Mouse (Mus musculus) bone marrow macrophage, adult 2 months (primary cell): ENCODE measurements around the gene Zfp683. TPM values are rescaled to one million over a fixed set of nuclear protein-coding genes. Genes with fewer than 3 reads are reported as not detected.

Experiments
- H3K27ac ChIP-seq: 2 replicates; pipeline ENCODE4 v1.5.1; 2012; ENCODE audit warnings: low read depth, low read length; ENCODE audit not compliant: insufficient read depth
- H3K4me1 ChIP-seq: 2 replicates; pipeline ENCODE4 v1.6.1; 2012; ENCODE audit warnings: low read length; ENCODE audit not compliant: control insufficient read depth, insufficient read depth
- H3K4me3 ChIP-seq: 2 replicates; pipeline ENCODE4 v1.5.1; 2012; ENCODE audit warnings: mild to moderate bottlenecking, low read length, moderate library complexity; ENCODE audit not compliant: insufficient read depth
- CTCF ChIP-seq: IDR thresholded peaks from 2 replicates; pipeline ENCODE4 v1.5.1; 2012; ENCODE audit warnings: low read depth, mild to moderate bottlenecking, low read length, moderate library complexity
- POLR2A ChIP-seq: IDR thresholded peaks from 2 replicates; pipeline ENCODE4 v1.6.1; 2012; ENCODE audit warnings: mild to moderate bottlenecking, low read depth, low read length, borderline replicate concordance
- polyA plus RNA-seq: library from polyadenylated mRNA; stranded (reverse); fragments of >200 nt; gene quantifications from 2 replicates; pipeline ENCODE4 v1.2.4, GENCODE M21; 2012; ENCODE audit not compliant: missing spikeins, insufficient read depth, insufficient read length

Zfp683 gene
- polyA plus RNA-seq, 1 experiment = not detected

GRCm38 (mm10) chr4:134052560-134052959, 1.1 kb upstream of the Zfp683 start:
- no peak for TF ChIP-seq CTCF
- no peak for TF ChIP-seq POLR2A
- Histone ChIP-seq H3K27ac (no peak overlapping the region), H3K4me1 (no peaks in the 10 kb centered on the region), H3K4me3 (no peak overlapping the region)

DNA sequence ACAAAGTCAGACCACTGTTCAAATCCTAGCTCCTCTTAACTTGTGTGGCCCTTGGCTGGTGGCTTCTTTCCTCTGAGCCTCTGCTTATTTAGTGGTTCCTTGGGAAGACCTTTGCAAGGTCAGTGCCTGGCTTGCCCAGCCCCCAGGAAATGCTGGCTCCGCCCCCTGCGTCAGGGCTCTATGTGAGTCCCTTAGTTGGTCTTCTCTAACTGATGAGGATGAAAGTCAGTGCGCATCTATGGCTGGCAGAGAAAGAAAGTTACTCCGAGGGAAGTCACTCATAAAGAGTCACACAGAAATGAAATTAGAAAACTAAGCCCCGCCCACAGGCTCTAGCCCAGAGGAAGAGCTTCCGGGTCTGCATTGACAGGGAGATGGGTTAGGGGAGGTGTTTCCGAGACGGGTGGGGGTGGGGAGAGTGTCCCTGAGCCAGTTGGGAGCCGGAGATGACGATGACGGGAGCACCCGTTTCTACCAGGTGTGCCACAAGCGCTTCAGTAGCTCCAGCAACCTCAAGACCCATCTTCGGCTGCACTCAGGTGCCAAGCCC, 4.6 kb downstream of the Zfp683 start:
- no peaks in the 10 kb centered on the region for H3K4me1 ChIP-seq
- H3K4me3 ChIP-seq = peak overlapping the region; percentile 5; the same call in 1 of the 2 replicates
- no peak overlapping the region for H3K27ac ChIP-seq
- TF ChIP-seq POLR2A (no peak), CTCF (no peak)

GRCm38 (mm10) chr4:134058908-134059307, 5.3 kb downstream of the Zfp683 start:
- no peak for TF ChIP-seq CTCF
- TF ChIP-seq POLR2A = no peak
- Histone ChIP-seq H3K4me1 (no peaks in the 10 kb centered on the region), H3K4me3 (no peak overlapping the region), H3K27ac (no peak overlapping the region)

DNA sequence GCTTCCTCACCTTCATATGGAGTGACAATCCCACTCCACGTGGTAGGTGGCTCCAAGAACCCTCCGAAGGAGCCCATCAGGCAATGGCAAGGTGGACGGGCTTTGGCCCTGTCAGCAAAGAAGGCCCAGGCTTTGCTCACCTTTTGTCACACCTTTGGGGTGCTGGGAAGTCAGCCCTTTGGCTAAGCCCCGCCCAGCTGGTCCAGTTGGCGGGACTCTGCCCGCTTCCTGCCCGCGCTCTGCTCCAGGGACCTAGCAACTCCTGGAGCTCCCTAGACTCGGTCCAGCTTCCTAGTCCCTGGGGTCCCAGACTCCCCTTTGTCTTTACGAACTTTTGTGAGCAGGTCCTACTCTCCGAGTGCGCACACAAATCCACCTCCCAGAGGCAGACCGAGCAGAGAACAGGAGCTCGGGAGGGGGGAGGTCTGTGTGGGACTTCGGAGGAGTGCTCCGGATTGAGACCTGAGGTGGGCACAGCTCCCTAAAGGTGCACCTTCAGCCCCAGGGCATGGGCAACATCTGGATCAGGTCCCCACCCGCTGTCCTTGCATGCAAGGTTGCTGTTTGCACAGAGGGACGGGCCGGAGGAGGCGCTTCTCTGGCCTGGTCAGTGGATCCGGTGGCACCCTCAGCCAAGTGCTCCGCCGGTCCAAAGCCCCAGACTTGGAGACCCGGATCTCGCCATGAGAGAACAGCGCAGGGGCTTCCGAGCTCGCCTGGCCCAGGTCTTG, 6.7 kb downstream of the Zfp683 start, which contains the start of gene Crybg2:
Crybg2 (plus strand) TSS at position 681 of the 731 bp plus-strand sequence.
- H3K4me3 ChIP-seq = no peak within 1 kb of the TSS
- H3K27ac ChIP-seq = no peak within 1 kb of the TSS
- TF ChIP-seq CTCF (no peak), POLR2A (no peak)
- H3K4me1 ChIP-seq = no peaks in the 10 kb centered on the region

GRCm38 (mm10) chr4:134061166-134061830, 7.7 kb downstream of the Zfp683 start:
- TF ChIP-seq CTCF (no peak), POLR2A (no peak)
- Histone ChIP-seq H3K4me1 (no peaks in the 10 kb centered on the region), H3K4me3 (no peak overlapping the region), H3K27ac (no peak overlapping the region)

- H3K4me1 ChIP-seq = no peaks in the 10 kb centered on the region
- TF ChIP-seq POLR2A (no peak), CTCF (no peak)
- no peak overlapping the region for H3K4me3 ChIP-seq
- no peak overlapping the region for H3K27ac ChIP-seq
These were observed 8.4 kb downstream of the Zfp683 start for GRCm38 (mm10) chr4:134061944-134062446.

GRCm38 (mm10) chr4:134062561-134062960, 8.9 kb downstream of the Zfp683 start:
- TF ChIP-seq POLR2A (no peak), CTCF (no peak)
- no peak overlapping the region for H3K4me3 ChIP-seq
- H3K4me1 ChIP-seq = no peaks in the 10 kb centered on the region
- H3K27ac ChIP-seq = no peak overlapping the region

- H3K27ac ChIP-seq = no peak overlapping the region
- no peak overlapping the region for H3K4me3 ChIP-seq
- no peaks in the 10 kb centered on the region for H3K4me1 ChIP-seq
- TF ChIP-seq POLR2A (no peak), CTCF (no peak)
These were observed 11.9 kb downstream of the Zfp683 start for GRCm38 (mm10) chr4:134065431-134066004.

DNA sequence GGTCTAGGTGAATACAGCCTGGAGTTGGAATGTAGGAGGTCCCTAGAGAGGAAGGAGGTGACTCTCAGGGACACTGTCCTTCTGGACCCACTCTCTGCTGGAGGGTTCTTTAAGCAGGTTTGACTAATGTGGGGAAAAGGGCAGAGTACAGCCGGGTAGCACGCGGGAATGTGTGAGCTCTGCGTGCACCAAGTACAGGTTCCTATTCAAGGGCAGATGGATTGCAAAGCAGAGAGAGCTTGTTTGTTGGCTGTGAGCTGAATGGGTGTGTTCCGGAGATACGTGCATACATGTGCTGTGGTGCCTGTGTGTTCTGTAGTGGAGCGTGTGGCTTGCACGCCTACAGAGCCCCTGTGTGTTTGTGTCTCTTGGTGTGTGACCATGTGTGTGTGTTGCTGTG, 13.7 kb downstream of the Zfp683 start:
- TF ChIP-seq POLR2A = no peak
- no peak for TF ChIP-seq CTCF
- no peak overlapping the region for H3K4me3 ChIP-seq

More for the DNA sequence above, 13.7 kb downstream of the Zfp683 start:
- no peaks in the 10 kb centered on the region for H3K4me1 ChIP-seq
- H3K27ac ChIP-seq = no peak overlapping the region
